Mouse (Mus musculus) heart, postnatal 0 days (tissue): ENCODE results near the gene Gm9821.

Experiments used
- CTCF ChIP-seq: IDR thresholded peaks from 2 replicates; pipeline ENCODE4 v1.5.1; 2016; ENCODE audit warnings: antibody characterized with exemption, control low read depth, low read depth
- EP300 ChIP-seq: IDR thresholded peaks from 2 replicates; pipeline ENCODE4 v1.6.1; 2016; ENCODE audit warnings: antibody characterized with exemption, low read depth

DNA sequence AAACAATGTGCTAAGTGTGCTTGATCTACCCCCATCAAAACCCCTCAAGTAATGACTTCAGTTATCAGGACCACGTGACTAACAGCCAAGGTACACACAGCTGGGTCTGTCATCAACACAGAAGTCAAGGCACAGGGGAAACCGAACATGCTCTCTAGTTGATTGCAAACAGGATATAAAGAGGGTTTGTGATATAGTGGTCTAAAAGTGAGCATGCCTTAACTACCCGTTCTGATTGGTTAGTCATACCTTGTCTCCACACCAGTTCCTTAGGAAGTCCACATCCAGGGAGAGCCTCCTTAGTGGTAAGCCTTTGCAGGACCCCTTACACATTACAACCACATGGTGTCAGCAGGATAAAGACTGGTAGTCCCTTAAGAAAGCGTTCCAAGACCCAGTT, 25.4 kb upstream of the Gm9821 start:
- TF ChIP-seq CTCF (no peak), EP300 (no peak)
